Mouse (Mus musculus) thymus, adult 2 months (tissue): ENCODE results near the gene Gm10842.
"Not testable (repeated sequence)": the region's sequence is repeated elsewhere in the genome, so short reads cannot be mapped to it uniquely, and the experiment has no call there.

Source experiments
- CTCF ChIP-seq: fragments of 200-500 bp; IDR thresholded peaks from 2 replicates; pipeline ENCODE4 v1.5.1; 2012; ENCODE audit warnings: mild to moderate bottlenecking, control low read depth, low read length, moderate library complexity, borderline replicate concordance; ENCODE audit not compliant: control insufficient read depth, poor library complexity, insufficient read depth; ENCODE audit errors: extremely low read depth
- POLR2A ChIP-seq: fragments of 200-500 bp; IDR thresholded peaks from 2 replicates; pipeline ENCODE4 v1.6.1; 2012; ENCODE audit warnings: mild to moderate bottlenecking, low read length, control low read depth, moderate library complexity; ENCODE audit not compliant: control insufficient read depth, poor library complexity, insufficient read depth; ENCODE audit errors: extremely low read depth

DNA sequence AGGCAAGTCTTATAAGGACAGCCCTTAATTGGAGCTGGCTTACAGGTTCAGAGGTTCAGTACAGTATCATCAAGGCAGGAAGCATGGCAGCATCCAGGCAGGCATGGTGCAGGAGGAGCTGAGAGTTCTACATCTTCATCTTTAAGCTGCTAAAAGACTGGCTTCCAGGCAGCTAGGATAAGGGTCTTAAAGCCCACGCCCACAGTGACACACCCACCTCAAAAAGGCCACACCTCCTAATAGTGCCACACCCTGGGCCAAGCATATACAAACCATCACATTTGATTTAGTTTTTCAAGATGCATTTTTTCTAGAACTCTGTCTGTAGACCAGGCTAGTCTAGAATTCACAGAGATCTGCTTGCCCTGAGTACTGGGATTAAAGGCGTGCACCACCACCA, 9.4 kb upstream of the Gm10842 start:
- not testable (repeated sequence) for TF ChIP-seq CTCF, POLR2A
